Mouse (Mus musculus) myocyte (in vitro differentiated cells): ENCODE results near the gene Tubb3. TPM values are rescaled to one million over a fixed set of nuclear protein-coding genes. Genes with fewer than 3 reads are reported as not detected.

Experiments
- H3K27me3 ChIP-seq: one replicate; pipeline ENCODE4 v1.6.1; 2011; ENCODE audit not compliant: control insufficient read depth, insufficient read depth, insufficient read length
- H3K36me3 ChIP-seq: one replicate; pipeline ENCODE4 v1.6.1; 2011; ENCODE audit not compliant: control insufficient read depth, insufficient read depth
- H3K4me2 ChIP-seq: one replicate; pipeline ENCODE4 v1.6.1; 2011; ENCODE audit warnings: low read depth, control low read depth
- H3K4me3 ChIP-seq: one replicate; pipeline ENCODE4 v1.5.1; 2011; ENCODE audit warnings: mild to moderate bottlenecking, control low read depth, moderate library complexity
- H3K79me2 ChIP-seq: one replicate; pipeline ENCODE4 v1.6.1; 2011; ENCODE audit not compliant: control insufficient read depth, insufficient read depth
- H3ac ChIP-seq: one replicate; pipeline ENCODE4 v1.6.1; 2011; ENCODE audit not compliant: control insufficient read depth, insufficient read length
- CEBPB ChIP-seq: IDR thresholded peaks from 2 replicates; pipeline ENCODE4 v1.6.1; 2011; ENCODE audit warnings: mild to moderate bottlenecking, moderate library complexity; ENCODE audit not compliant: poor library complexity, insufficient read depth, severe bottlenecking
- E2F4 ChIP-seq: IDR thresholded peaks from one replicate; pipeline ENCODE4 v1.6.1; 2011; ENCODE audit warnings: mild to moderate bottlenecking, control low read depth, moderate library complexity; ENCODE audit not compliant: insufficient read depth
- MAX ChIP-seq: IDR thresholded peaks from one replicate; pipeline ENCODE4 v1.6.1; 2011; ENCODE audit warnings: low read depth, mild to moderate bottlenecking, control low read depth
- MYOD1 ChIP-seq, 3 experiments: IDR thresholded peaks; one replicate each; pipeline ENCODE4 v1.6.1; 2011; ENCODE audit warnings: control low read depth in 2 of 3, low read depth in 2 of 3, mild to moderate bottlenecking in 2 of 3, moderate library complexity in 1 of 3; ENCODE audit not compliant: insufficient read length in 2 of 3, control insufficient read depth in 1 of 3
- MYOG ChIP-seq, 3 experiments: IDR thresholded peaks; one replicate each; pipeline ENCODE4 v1.6.1; 2011; ENCODE audit warnings: control low read depth in 2 of 3, low read depth in 2 of 3, mild to moderate bottlenecking in 2 of 3; ENCODE audit not compliant: insufficient read length in 2 of 3, control insufficient read depth in 1 of 3, insufficient read depth in 1 of 3
- POLR2A ChIP-seq: IDR thresholded peaks from one replicate; pipeline ENCODE4 v1.6.1; 2011; ENCODE audit warnings: low read depth, mild to moderate bottlenecking, control low read depth, moderate library complexity; ENCODE audit not compliant: insufficient read length
- POLR2AphosphoS2 ChIP-seq: IDR thresholded peaks from one replicate; pipeline ENCODE4 v1.6.1; 2011; ENCODE audit warnings: low read depth, control low read depth; ENCODE audit not compliant: insufficient read length
- REST ChIP-seq: IDR thresholded peaks from one replicate; pipeline ENCODE4 v1.6.1; 2011; ENCODE audit warnings: mild to moderate bottlenecking, control low read depth, moderate library complexity; ENCODE audit not compliant: insufficient read depth, insufficient read length
- SRF ChIP-seq: IDR thresholded peaks from one replicate; pipeline ENCODE4 v1.6.1; 2011; ENCODE audit warnings: low read depth; ENCODE audit not compliant: control insufficient read depth, insufficient read length
- TCF12 ChIP-seq: IDR thresholded peaks from one replicate; pipeline ENCODE4 v1.6.1; 2011; ENCODE audit warnings: mild to moderate bottlenecking, control low read depth; ENCODE audit not compliant: poor library complexity, insufficient read depth, severe bottlenecking
- TCF3 ChIP-seq: IDR thresholded peaks from one replicate; pipeline ENCODE4 v1.6.1; 2011; ENCODE audit warnings: low read depth, control low read depth; ENCODE audit not compliant: insufficient read length
- USF1 ChIP-seq: IDR thresholded peaks from one replicate; pipeline ENCODE4 v1.6.1; 2011; ENCODE audit warnings: low read depth, mild to moderate bottlenecking, control low read depth, moderate library complexity
- polyA plus RNA-seq: library from polyadenylated mRNA; unstranded; fragments of >200 nt; fragmentation: generic; extraction: Trizol; gene quantifications from one replicate; pipeline ENCODE4 v1.2.1, GENCODE M21; 2012; ENCODE audit warnings: missing spikeins

Tubb3 gene
- 85.5 TPM for polyA plus RNA-seq

DNA sequence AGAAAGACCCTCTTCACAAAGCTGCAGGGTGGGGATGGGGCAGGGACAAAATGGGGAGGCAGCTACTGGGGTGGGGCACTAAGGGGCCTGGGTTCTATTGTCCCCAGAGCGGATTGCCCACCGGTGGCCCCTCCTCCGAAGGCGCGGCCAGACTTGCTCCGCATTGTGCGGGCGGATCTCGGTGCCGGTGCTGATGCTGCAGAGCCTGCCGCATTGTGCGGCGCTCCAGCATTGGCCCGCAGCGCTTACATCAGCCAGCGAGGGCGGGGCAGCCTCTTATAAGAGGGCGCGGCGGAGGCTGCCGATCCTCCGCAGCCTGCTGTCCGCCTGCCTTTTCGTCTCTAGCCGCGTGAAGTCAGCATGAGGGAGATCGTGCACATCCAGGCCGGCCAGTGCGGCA is at the start of gene Tubb3:
Tubb3 (plus strand) TSS at position 179 of the 400 bp plus-strand sequence.
- no peak for TF ChIP-seq REST
- no peak for TF ChIP-seq SRF
- no peak for TF ChIP-seq CEBPB
- TF ChIP-seq TCF3: no peak
- peak; percentile 91 for TF ChIP-seq POLR2A
- TF ChIP-seq MYOD1 (IDR thresholded peaks at IDR 0.05; ENCODE audit: control insufficient read depth in 1 of 3, insufficient read length in 2 of 3, low read depth in 2 of 3): peak in 1 of 3 experiments; percentile 25
- TF ChIP-seq POLR2AphosphoS2: peak; percentile 92
- TF ChIP-seq E2F4: no peak
- TF ChIP-seq TCF12: no peak
- TF ChIP-seq USF1: no peak
- no peak for TF ChIP-seq MYOG (IDR thresholded peaks at IDR 0.05; ENCODE audit: control insufficient read depth in 1 of 3, insufficient read depth in 1 of 3, insufficient read length in 2 of 3, low read depth in 2 of 3)
- no peak for TF ChIP-seq MAX
- Histone ChIP-seq H3ac (peak within 1 kb of the TSS; percentile 35), H3K36me3 (no peaks in the 10 kb centered on the region), H3K79me2 (peaks cover 9% of the 10 kb centered on the region), H3K4me3 (peak within 1 kb of the TSS; percentile 40), H3K27me3 (no peaks in the 10 kb centered on the region), H3K4me2 (peak within 1 kb of the TSS; percentile 79)

DNA sequence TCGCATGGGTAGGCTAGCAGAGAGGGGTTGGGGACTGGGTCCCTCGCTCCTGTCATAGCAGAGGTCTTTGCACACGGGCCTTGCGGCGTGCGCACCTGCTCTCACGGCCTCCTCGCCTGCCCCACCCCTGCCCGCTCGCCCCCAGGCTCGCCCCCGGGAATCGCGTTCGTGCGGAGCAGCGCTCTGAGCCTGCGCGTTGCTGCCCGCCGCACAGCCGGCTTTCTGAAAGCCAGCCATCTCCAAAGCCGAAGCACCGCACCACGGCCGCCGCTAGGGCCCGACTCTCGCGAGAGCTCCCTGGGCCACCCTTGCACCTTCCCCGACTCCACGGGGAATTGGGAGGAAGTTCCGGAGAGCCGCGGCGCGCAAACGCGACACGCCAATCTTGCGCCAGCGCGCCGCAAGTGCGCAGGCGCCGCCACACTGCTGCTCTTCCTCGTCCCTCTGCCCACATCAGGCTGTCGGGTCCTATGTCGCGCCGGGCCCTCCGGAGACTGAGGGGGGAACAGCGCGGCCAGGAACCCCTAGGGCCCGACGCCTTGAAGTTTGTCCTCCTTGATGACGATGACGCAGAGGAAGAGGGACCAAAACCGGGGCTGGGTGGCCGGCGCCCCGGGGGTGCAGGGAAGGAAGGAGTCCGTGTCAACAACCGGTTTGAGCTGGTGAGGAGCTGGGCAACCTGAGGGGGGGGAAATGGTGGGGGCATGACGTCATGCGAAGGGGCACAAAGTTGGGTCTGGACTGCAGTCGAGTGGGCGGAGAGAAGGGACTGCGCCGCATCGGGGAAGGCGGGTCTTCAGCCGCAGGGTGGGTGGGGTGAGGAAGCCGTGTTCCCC is 37.6 kb upstream of the Tubb3 start, which contains the start of gene Tcf25:
Tcf25 (plus strand) TSS at position 351 of the 836 bp plus-strand sequence.
- peak within 1 kb of the TSS; percentile 93 for H3K4me3 ChIP-seq
- no peak for TF ChIP-seq REST
- no peak for TF ChIP-seq TCF3
- TF ChIP-seq MYOD1 (IDR thresholded peaks at IDR 0.05; ENCODE audit: control insufficient read depth in 1 of 3, insufficient read length in 2 of 3, low read depth in 2 of 3): peak in 2 of 3 experiments; percentile 32 to 82
- no peak for TF ChIP-seq TCF12
- peak; percentile 44 for TF ChIP-seq SRF
- no peak for TF ChIP-seq E2F4
- TF ChIP-seq USF1: no peak
- TF ChIP-seq MAX: no peak
- no peak for TF ChIP-seq CEBPB
- peak; percentile 80 for TF ChIP-seq POLR2A
- peak in 2 of 3 experiments; percentile 17 to 47 for TF ChIP-seq MYOG (IDR thresholded peaks at IDR 0.05; ENCODE audit: control insufficient read depth in 1 of 3, insufficient read depth in 1 of 3, insufficient read length in 2 of 3, low read depth in 2 of 3)
- peak; percentile 89 for TF ChIP-seq POLR2AphosphoS2
- H3ac ChIP-seq: peak within 1 kb of the TSS; percentile 70
- H3K36me3 ChIP-seq: peaks cover 3% of the 10 kb centered on the region
- H3K79me2 ChIP-seq: peaks cover 41% of the 10 kb centered on the region
- no peaks in the 10 kb centered on the region for H3K27me3 ChIP-seq
- H3K4me2 ChIP-seq: peak within 1 kb of the TSS; percentile 99

- Histone ChIP-seq H3K27me3 (no peaks in the 10 kb centered on the region), H3K79me2 (peaks cover 46% of the 10 kb centered on the region), H3K36me3 (peaks cover 3% of the 10 kb centered on the region), H3ac (peak overlapping the region; percentile 70), H3K4me3 (peak overlapping the region; percentile 93), H3K4me2 (peak overlapping the region; percentile 99)
- peak; percentile 87 for TF ChIP-seq POLR2A
- peak in 1 of 3 experiments; percentile 14 for TF ChIP-seq MYOD1 (IDR thresholded peaks at IDR 0.05; ENCODE audit: control insufficient read depth in 1 of 3, insufficient read length in 2 of 3, low read depth in 2 of 3)
- TF ChIP-seq REST: no peak
- peak; percentile 61 for TF ChIP-seq SRF
- TF ChIP-seq POLR2AphosphoS2: peak; percentile 92
These were observed 37.0 kb upstream of the Tubb3 start for GRCm38 (mm10) chr8:123374239-123374578.

GRCm38 (mm10) chr8:123375701-123376100 is 35.5 kb upstream of the Tubb3 start:
- peaks cover 7% of the 10 kb centered on the region for H3K36me3 ChIP-seq
- no peaks in the 10 kb centered on the region for H3K27me3 ChIP-seq
- H3K4me3 ChIP-seq: no peak overlapping the region
- H3K4me2 ChIP-seq: peak overlapping the region; percentile 99
- H3ac ChIP-seq: no peak overlapping the region
- peaks cover 61% of the 10 kb centered on the region for H3K79me2 ChIP-seq
- TF ChIP-seq MYOG (IDR thresholded peaks at IDR 0.05; ENCODE audit: control insufficient read depth in 1 of 3, insufficient read depth in 1 of 3, insufficient read length in 2 of 3, low read depth in 2 of 3) (no peak), TCF12 (no peak), E2F4 (no peak), TCF3 (no peak), MAX (no peak), REST (no peak), CEBPB (no peak)

DNA sequence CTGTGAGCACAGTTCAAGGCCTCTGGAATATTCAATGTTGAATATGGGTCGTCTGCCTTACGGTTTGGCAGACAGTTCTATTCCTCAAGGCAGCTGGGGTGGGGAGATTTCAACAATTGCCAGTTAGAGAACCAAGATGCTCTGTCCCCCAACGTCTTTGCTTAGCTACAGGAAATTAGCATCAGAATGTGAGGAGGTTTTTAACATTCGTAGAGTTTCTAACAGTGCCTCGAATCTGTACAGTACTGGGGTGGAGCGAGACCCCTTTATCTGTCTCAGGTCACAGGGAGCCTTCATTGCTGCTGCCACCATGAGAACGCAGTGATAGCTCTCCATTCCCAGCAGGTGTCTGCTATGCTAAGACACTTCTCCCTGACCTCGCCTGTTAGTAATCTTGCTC is 35.1 kb upstream of the Tubb3 start:
- no peak overlapping the region for H3ac ChIP-seq
- H3K4me2 ChIP-seq: no peak overlapping the region
- H3K79me2 ChIP-seq: peaks cover 65% of the 10 kb centered on the region
- no peaks in the 10 kb centered on the region for H3K27me3 ChIP-seq
- H3K36me3 ChIP-seq: peaks cover 11% of the 10 kb centered on the region
- H3K4me3 ChIP-seq: no peak overlapping the region
- TF ChIP-seq USF1: no peak
- TF ChIP-seq TCF12: no peak
- TF ChIP-seq POLR2AphosphoS2: no peak
- TF ChIP-seq TCF3: no peak
- no peak for TF ChIP-seq MYOD1 (IDR thresholded peaks at IDR 0.05; ENCODE audit: control insufficient read depth in 1 of 3, insufficient read length in 2 of 3, low read depth in 2 of 3)
- no peak for TF ChIP-seq POLR2A
- TF ChIP-seq MAX: no peak
- TF ChIP-seq REST: no peak
- no peak for TF ChIP-seq E2F4
- TF ChIP-seq SRF: no peak
- no peak for TF ChIP-seq CEBPB
